Mouse (Mus musculus) c-Kit-negative CD71-positive TER-119-positive erythroid progenitor cells, embryonic 14.5 days (primary cell): ENCODE measurements around the gene Abi1.
"Not testable (repeated sequence)": the region's sequence is repeated elsewhere in the genome, so short reads cannot be mapped to it uniquely, and the experiment has no call there.

Experiments
- DNase-seq: peaks from one replicate; pipeline ENCODE4 v3.0.0-alpha.2; 2013; ENCODE audit warnings: low read depth, low spot score

The Abi1 gene

GRCm38 (mm10) chr2:22962970-22963369, 77.1 kb downstream of the Abi1 start:
- DNase-seq: no peak

GRCm38 (mm10) chr2:22962242-22962641, 77.8 kb downstream of the Abi1 start:
- DNase-seq: no peak

GRCm38 (mm10) chr2:22961681-22962080, 78.4 kb downstream of the Abi1 start:
- no peak for DNase-seq

- peak; percentile 11 for DNase-seq
Measured at GRCm38 (mm10) chr2:22957415-22957814, 82.6 kb downstream of the Abi1 start.

GRCm38 (mm10) chr2:22955914-22956313, 84.1 kb downstream of the Abi1 start:
- DNase-seq: no peak

GRCm38 (mm10) chr2:22954278-22954677, 85.8 kb downstream of the Abi1 start:
- no peak for DNase-seq

- no peak for DNase-seq
Measured at GRCm38 (mm10) chr2:22949956-22950355, 90.1 kb downstream of the Abi1 start.

GRCm38 (mm10) chr2:22933556-22933955, 106.5 kb downstream of the Abi1 start:
- no peak for DNase-seq

GRCm38 (mm10) chr2:22928259-22928658, 111.8 kb downstream of the Abi1 start:
- no peak for DNase-seq

- not testable (repeated sequence) for DNase-seq
Measured at GRCm38 (mm10) chr2:22925911-22926310, 114.1 kb downstream of the Abi1 start.

- no peak for DNase-seq
Measured at GRCm38 (mm10) chr2:22918651-22919050, 121.4 kb downstream of the Abi1 start.

- DNase-seq: no peak
Measured at GRCm38 (mm10) chr2:22914421-22914820, 125.6 kb downstream of the Abi1 start.

- DNase-seq: no peak
Measured at GRCm38 (mm10) chr2:22903947-22904346, 136.1 kb downstream of the Abi1 start.

- peak; percentile 77 for DNase-seq
Measured at GRCm38 (mm10) chr2:22895282-22896273, 144.5 kb downstream of the Abi1 start, which contains the start of gene Pdss1. TSS of gene Pdss1 (plus strand) at chr2:22895522.

- peak; percentile 2 for DNase-seq
Measured at GRCm38 (mm10) chr2:22894932-22895281, 145.1 kb downstream of the Abi1 start.
